Mouse (Mus musculus) thymus, adult 18-20 months (tissue): ENCODE data around the gene Ift22.
"Not testable (repeated sequence)": the region's sequence is repeated elsewhere in the genome, so short reads cannot be mapped to it uniquely, and the experiment has no call there.

Experiments
- DNase-seq, 2 experiments: peaks; one replicate each; pipeline ENCODE4 v3.0.0; 2022; ENCODE audit warnings: mixed read lengths in 2 of 2

Gene Ift22

DNA sequence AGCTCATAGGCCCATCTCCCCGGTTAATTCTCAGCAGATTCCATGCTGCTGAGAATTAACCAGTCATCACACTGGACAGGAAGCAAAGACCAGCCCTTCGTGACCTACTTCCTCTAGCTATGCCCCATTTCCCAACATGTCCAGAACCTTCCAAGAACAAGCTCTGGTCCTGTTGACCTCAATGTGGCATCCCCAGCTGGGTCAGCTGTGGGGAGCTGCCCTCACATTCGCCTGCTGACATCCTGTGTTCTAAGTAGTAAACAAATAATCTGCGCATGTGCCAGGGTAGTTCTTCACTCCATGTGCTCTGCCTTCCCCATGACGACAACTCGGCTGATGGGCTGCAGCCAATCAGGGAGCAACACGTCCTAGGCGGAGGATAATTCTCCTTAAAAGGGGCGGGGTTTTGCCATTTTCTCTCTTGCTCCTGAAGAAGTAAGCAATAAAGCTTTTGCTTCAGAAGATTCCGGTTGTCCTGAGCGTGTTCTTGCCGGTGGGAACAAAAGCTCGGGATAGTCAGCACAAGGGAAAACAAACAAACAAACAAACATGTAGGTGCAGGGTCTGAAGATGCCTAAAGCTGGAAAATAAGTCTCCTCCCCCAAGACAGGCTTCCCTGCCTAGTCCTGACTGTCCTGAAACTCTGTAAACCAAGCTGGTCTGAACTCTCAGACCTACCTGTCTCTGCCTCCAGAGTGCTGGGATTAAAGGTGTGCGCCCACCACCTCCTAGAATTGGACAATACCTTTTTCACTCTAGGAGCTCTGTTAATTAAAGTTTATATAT is 41.8 kb downstream of the Ift22 start:
- not testable (repeated sequence) for DNase-seq

DNA sequence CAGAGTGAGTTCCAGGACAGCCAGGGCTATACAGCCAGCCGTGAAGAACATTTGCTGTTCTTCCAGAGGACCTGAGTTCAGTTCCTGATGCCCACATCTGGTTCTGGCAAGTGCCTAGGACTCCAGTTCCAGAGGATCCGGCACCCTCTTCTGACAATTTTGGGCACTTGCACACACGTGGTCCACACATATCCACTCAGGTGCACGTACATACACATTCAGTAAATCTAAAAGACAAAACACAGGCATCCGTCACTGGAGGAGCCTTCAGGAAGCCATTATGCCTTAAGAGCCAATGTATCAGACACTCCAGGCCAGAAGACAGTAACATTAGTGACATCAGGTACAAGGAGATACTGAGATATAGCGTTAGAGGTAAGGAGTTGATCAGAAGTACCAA is 42.6 kb downstream of the Ift22 start:
- no peak for DNase-seq

DNA sequence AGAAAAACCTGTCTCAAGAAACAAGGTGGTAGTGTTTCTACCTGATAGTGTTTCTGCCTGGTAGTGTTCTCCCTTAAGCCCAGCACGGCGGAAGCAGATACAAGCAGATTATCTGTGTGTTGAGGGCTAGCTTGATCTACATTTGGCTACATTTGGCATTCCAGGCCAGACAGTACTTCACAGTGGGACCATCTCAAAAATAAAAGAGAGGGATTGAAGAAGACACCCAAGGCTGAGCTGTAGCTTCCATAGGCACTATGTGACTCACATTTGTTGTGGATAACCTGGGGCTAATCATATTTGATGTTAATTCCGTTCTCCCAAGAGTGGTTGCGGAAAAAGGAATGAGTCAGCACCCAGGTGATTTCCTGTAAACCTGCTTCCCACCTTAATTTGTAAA is 44.2 kb downstream of the Ift22 start:
- DNase-seq, result no peak

DNA sequence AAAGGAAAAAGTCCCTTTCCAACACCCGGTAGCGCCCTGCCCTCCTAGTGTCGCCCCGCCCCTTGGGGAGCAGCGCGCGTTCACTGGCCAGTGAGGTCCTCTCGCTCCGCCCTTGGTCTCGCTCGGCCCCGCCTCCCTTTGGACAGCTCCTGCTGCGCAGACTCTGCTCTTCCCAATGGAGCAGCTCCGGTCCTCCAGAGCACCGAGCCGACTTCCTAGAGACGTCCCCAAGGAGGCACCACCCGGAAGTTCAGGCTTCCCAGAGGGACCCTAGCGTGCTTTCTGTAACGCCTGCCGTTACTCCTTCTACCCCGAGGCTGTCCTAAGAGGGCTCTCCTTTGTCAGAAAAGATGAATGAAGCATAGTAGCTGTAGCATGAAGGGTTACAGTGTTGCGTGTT is 45.1 kb downstream of the Ift22 start, which contains the start of gene Fis1:
Fis1 (plus strand) TSS at position 261 of the 400 bp plus-strand sequence.
- DNase-seq, result peak; percentile 77 to 80

DNA sequence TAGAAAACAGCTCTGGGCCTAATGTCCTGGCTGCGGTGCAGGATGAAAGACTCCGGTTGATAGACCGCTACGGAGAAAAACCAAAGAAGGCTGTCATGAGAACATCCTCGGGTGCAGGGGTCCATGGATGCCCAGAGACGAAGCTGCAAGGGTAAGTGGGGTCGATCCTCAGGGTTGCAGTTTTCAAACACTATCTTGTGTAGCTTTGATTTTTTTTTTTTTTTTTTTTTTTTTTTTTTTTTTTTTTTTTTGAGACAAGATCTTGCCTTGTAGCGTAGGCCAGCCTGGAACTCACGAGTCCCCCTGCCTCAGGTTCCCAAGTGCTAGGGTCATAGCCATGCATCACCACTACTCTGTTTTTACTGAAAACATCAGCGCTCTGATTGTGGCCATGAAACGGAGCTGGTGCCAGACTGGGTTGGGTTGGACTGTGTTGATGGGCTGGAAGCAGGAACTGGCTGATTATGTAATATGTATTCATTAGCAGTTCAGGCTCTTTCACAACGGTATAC is 45.5 kb downstream of the Ift22 start:
- no peak for DNase-seq

DNA sequence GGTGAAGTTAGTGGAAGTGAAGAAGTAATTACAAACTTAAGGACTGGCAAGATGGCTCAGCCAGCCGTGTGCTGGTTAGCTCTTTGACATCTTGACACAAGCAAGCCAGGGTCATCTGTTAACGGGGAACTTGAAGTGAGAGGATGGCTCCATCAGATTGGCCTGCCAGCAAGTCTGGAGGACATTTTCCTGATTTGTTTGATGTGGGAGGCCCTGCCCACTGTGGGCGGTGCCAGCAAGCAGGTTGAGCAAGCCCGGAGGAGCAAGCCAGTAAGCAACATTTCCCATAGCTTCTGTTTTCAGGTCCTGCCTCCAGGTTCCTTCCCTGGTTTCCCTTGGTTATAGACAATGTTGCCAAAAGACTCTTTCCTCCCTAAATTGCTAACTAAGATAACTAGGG is 47.7 kb downstream of the Ift22 start:
- DNase-seq, result no peak

DNA sequence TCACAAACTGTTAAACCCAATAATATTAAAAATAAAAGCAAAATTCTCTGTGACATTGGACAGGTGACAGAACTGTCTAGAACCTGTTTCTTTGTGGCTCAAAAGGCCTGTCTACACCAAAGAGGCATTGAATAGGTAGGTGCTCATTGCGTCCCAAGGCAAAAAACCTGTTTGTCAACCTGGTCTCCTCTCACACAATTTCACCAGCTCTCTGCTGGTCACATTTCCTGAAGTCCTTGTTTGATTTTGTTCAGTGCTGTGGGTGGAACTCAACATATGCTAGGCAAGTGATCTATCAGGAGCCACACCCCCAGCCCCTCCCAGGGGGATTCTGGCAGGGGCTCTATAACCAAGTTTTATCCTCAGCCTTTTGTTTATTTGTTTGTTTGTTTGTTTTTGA is 49.3 kb downstream of the Ift22 start:
- no peak for DNase-seq

DNA sequence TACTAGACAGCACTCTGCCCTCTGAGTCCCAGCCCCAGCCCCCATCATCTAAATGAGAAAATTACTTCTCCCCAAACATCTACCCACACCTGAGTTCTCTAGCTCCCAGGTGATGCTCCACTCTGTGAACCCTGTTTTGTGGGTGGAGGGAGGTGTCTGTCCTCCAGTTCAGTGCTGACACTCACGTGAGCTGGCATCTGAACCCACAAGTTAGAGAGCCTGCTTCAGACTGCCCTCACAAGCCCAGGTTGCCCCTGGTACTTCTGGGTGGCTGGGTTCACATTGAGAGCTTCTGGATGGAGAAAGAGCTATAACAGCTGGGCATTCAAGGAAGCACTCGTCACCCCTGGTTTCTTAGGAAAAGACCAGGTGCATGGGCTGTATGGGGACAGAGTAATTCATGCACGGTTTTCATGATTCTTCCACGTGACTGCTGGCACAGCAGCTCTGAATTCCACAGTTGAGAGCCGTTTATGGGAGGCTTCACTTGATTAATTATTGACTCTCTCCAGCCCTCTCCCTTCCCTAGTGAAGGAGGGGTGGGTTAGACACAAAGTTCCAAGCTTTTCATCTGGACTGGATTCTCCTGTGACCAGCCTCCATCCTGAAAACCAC is 51.1 kb downstream of the Ift22 start:
- DNase-seq, result no peak

DNA sequence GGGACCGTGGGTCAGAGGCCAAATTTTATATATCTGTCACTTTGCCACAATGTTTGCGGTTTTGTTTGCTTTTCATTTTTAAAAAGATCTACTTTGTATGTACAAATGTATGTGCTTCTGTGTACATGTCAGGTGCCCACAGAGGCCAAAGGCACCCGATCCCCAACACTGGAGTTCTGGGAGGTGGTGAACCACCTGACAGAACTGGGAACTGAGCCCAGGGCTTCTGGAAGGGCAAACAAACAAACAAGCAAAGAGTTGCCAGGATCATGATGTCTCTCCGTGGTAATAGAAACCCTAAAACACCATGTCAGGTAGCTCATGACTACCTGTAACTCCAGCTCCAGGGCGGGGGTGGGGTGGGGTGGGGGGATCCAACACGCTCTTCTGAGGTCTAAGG is 52.1 kb downstream of the Ift22 start:
- no peak for DNase-seq

DNA sequence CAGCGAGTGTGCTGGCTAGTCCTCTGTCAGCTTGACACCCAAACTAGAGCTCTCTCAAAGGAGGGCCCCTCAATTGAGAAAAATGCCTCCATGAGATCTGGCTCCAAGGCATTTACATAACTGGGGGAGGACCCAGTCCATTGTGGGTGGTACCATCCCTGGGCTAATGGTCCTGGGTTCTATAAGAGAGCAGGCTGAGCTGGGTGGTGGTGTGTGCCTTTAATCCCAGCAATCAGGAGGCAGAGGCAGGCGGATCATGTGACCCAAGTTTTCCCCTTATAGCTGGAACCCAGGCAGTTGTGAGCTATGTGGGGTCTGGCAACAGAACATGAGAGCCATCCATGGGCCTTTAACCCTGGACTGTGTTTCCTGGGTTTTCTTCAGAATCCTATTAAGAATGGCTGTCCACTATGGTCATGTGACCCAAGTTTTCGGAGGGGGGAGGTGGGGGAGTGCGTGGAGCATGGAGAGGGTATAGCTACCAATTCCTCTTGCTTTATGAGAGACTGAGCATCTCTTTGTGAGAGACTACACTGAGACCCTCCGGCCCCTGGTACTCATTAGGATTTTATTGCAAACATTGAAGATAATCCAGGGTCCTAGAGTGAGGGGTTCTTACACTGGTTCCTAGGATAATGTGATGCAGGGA is 53.5 kb downstream of the Ift22 start:
- DNase-seq, result no peak

DNA sequence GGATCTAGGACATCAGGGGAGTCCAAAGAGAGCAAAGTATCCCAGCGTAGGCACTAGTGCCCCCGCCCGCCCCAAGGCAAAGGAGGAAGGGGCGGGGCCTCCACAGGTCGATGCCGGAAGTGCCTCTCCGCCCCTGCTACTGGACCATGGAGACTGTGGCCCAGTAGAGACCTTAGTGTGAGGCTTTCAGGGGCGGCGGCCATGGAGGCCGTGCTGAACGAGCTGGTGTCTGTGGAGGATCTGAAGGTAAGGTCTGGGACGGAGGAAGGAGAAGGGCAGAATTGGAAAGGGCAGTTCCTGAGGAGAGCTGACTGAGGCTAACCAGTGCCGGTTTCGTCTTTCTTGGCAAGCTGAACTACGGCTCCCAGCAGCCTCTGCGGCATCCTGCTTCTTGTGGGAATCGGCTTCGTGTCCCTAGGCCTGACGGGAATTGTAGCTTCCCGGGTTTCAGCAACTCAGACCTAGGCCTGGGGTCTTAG is 54.1 kb downstream of the Ift22 start:
- peak; percentile 79 to 85 for DNase-seq

DNA sequence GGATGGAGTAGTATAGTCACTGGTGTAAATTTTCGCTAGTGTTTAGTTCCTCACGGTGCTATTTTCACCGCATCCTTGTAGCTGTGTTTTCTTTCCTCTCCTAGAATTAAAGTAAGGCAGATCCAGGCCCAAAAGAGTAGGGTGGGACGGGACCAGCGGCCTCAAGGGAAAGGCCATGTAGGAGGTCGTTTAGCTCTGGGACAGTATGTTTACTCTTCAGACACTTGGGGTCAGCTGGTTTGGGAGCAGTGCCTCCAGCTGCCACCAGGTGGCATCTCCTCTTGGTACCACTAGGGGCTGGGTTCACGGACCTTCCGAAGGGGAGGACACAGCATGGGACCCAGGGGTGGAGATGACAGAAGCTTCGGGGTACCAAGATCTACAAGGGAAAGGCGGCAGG is 54.6 kb downstream of the Ift22 start:
- peak; percentile 59 to 72 for DNase-seq

DNA sequence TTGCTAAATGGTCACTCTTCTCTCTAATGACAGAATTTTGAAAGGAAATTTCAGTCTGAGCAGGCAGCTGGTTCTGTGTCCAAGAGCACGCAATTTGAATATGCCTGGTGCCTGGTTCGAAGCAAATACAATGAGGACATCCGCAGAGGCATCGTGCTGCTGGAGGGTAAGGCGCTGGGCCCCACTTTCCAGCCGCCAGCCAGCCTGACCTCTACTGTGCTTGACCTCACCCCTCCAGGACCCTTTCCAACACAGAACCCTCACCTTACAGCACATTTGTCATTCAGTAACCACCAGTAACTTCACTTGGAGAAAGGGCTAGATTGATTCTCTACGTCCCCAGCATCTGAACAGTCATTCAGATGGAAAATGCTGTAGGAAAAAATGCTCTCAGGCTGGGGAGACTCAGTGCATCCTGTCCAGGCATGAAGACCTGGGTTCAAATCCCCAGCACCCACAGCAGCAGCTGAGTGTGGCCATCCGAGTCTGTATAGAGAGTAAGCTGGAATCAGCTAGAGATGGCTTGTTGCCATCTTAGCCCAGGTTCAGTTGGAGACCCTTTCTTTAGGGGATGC is 55.1 kb downstream of the Ift22 start:
- no peak for DNase-seq
